Mouse (Mus musculus) adipocyte (in vitro differentiated cells): Measurements from ENCODE around the gene Gm10770.
"Not testable (repeated sequence)": the region's sequence is repeated elsewhere in the genome, so short reads cannot be mapped to it uniquely, and the experiment has no call there.

Experiments
- DNase-seq: peaks from one replicate; pipeline ENCODE4 v3.0.0-alpha.2; 2016; ENCODE audit warnings: low spot score

Gm10770 gene

DNA sequence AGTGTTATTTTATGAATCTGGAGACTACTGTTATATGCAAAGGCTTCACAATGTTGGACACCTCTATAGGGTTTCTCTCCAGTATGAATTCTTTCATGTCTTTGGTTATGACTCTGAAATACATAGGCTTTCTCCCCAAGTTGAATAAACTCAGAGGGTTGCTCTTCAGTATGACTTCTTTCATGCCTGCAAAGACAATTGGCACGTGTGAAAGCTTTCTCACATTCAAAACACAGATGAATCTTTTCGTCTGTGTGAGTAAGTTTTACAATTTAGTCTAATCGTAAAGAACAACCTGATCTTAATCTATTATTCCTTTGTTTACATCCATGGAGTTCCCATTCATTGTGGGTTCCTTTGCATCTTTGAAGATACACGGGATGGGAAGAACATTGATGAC, at the start of gene Gm10770:
Gene Gm10770 (minus strand): TSS at position 101 of the 400 bp plus-strand sequence.
- DNase-seq = not testable (repeated sequence)

DNA sequence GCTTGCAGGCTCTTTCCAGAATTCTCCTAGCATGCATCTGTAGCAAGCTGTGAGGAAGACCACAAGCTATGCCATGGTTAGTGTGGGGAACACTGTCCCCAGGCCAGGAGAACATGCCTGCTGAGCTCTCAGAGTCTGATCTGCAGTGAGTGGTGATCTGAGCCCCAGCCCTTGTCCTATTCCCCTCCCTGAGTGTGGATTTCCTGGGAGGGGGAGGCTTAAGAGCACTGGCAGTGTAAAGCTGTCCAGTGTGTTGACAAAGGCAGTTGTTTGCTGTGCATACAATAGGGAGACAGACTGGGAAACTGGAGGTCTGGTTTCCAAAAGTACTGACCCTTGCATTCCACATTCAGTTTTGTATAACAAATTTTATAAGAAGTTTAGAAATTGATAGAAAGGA, 43.8 kb upstream of the Gm10770 start:
- not testable (repeated sequence) for DNase-seq

GRCm38 (mm10) chr2:150218363-150218725, 38.9 kb upstream of the Gm10770 start:
- not testable (repeated sequence) for DNase-seq

DNA sequence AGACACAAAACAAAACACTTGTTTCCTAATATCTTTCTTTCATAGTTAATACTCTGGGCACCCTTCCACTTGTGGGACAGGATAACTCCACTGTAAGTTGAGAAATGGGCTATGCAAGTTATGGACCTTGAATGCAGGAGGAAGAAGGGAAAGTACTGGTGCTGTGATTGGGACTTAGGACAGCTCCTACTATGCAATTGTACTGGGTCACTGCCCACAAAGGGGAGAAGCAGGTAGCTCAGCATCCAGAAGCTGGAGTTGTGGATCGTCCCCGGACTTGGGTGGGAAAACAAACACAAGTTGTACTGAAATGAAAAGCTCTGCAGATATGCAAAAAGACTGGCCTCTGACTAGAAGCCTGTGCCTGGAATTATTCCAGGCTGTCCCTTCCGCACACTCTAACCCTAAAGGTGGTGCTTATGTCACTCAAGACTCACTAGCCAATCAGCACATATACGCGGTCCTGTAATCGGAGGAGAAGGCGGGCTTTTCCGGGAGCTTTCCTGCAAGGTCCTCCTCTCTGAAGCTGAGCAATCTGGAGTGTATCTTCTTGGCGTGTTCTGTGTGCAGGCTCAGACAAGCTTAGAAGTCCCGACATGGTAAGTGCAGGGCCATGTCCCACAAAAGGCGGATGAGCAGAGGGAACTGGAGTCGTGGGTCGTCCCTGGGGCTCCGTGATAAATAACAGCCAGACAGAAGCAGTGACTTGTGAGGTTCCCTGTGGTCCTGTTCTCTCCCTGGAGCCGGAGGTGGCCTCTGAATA, 38.3 kb upstream of the Gm10770 start, which contains the start of gene Zfp937:
Gene Zfp937 (plus strand): TSS at position 474 of the 763 bp plus-strand sequence.
- DNase-seq = peak; percentile 82

- peak; percentile 72 for DNase-seq
Measured at GRCm38 (mm10) chr2:150181570-150181999, 2.1 kb upstream of the Gm10770 start, which contains the start of gene Gm14139. Gene Gm14139, plus strand, starts transcription at chr2:150181755.

GRCm38 (mm10) chr2:150181046-150181445, 1.6 kb upstream of the Gm10770 start:
- peak; percentile 68 for DNase-seq

DNA sequence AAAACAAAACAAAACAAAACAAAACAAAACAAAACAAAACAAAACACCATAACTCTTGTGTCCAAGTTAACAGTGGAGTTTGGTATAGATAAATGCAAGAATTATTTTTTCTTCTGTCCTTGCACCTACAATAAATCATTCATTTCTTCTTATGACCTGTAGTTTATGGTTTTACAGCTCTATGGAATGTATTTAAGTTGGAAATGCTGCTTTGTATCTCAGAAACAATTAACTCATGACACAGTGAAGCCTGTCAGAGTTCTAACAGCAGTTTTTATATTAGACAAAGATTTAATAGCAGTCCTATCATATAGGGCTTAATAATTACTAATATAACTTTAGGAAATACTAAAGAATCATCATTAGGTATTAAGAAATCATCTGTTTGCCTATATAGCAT, 5.6 kb downstream of the Gm10770 start:
- DNase-seq = no peak

- no peak for DNase-seq
Measured at GRCm38 (mm10) chr2:150166703-150167102, 12.8 kb downstream of the Gm10770 start.

GRCm38 (mm10) chr2:150136435-150136897, 43.0 kb downstream of the Gm10770 start, which contains the start of gene Zfp120:
Gene Zfp120, minus strand, starts transcription at chr2:150136708.
- peak; percentile 99 for DNase-seq

- no peak for DNase-seq
Measured at GRCm38 (mm10) chr2:150132773-150133172, 46.7 kb downstream of the Gm10770 start.

DNA sequence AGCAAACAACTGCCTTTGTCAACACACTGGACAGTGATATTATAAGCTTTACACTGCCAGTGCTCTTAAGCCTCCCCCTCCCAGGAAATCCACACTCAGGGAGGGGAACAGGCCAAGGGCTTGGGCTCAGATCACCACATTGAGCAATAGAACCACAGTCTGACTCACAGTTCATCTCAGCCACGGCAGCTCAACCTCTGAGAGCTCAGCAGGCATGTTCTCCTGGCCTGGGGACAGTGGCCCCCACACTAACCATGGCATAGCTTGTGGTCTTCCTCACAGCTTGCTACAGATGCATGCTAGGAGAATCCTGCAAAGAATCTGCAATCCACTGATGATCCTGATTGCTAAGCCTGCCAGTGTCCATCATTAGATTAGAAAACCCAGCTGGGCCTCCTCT, 47.5 kb downstream of the Gm10770 start:
- peak; percentile 13 for DNase-seq
